Mouse (Mus musculus) E14TG2a.4 (cell line): ENCODE results near the gene Phldb2.

Source experiments
- CTCF ChIP-seq: conservative IDR thresholded peaks from 2 replicates; pipeline ENCODE4 v1.5.1; 2014; ENCODE audit warnings: low read length
- NANOG ChIP-seq: IDR thresholded peaks from 2 replicates; pipeline ENCODE4 v1.6.1; 2014; ENCODE audit warnings: borderline replicate concordance, low read length, mixed read lengths

DNA sequence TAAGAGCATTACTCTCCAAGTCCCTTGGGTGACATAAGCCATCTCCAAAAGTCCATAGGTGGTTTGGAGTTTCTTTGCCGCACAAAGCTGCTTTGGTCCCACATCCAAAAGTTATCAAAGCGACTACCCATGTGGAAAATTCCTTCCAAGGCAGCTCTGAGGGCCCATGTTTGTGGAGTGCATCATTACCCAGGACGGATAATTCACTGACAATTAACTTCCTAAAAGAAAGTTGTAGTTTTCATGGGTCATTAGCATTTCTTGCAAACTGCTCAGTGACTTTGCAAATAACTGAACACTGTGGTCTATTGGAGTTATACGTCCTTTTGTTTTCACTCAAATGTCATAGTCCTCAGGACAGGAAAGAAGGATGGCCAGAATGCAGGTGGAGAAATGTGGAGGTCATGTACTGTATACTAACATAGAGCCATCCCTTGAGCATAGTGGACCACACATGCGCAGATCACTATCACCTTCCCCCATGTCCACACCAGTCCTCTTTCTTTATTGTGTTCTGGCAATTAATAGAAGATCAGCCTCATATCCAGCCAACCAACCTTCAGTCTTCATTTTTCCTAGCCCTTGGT lies 96.0 kb downstream of the Phldb2 start:
- TF ChIP-seq CTCF = no peak
- TF ChIP-seq NANOG = no peak
